Mouse (Mus musculus) effector memory CD4-positive, alpha-beta T cell, adult 5 months (primary cell): ENCODE results near the gene Dnajb13. TPM values are rescaled to one million over a fixed set of nuclear protein-coding genes. Genes with fewer than 3 reads are reported as not detected.

Source experiments
- polyA plus RNA-seq: library from polyadenylated mRNA; unstranded; fragments of 100-300 nt; shearing (Covaris generic); gene quantifications from one replicate; pipeline ENCODE4 v1.2.1, GENCODE M21; 2017

Dnajb13 gene
- 7.3 TPM for polyA plus RNA-seq

DNA sequence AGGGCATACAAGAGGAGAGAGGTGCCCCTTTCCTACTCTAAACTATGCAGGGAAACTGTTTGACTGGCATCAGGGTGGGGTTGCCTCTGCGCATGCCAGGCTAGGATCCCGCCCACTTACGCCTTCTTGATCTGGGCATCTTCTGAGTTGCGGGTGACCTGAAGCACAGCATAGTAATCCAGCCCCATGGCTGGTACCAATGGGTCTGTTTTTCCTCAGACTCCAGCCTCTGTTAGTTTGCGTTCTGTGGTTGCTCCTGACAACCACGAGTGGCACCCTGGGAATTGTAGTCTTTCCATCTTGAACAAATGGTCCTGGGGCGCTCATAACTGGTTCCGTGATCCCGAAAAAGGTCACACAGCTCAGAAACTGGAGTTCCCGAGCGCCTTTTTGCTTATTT, at the start of gene Dnajb13:
Gene Dnajb13 (minus strand): TSS at position 388 of the 400 bp plus-strand sequence.

GRCm38 (mm10) chr7:100536804-100537518, 22.2 kb upstream of the Dnajb13 start, which contains the start of gene Coa4:
TSS of gene Coa4 (plus strand) at chr7:100537071.

GRCm38 (mm10) chr7:100493117-100493483, 21.7 kb downstream of the Dnajb13 start, which contains the start of gene Ucp2:
TSS of gene Ucp2 (plus strand) at chr7:100493337.

DNA sequence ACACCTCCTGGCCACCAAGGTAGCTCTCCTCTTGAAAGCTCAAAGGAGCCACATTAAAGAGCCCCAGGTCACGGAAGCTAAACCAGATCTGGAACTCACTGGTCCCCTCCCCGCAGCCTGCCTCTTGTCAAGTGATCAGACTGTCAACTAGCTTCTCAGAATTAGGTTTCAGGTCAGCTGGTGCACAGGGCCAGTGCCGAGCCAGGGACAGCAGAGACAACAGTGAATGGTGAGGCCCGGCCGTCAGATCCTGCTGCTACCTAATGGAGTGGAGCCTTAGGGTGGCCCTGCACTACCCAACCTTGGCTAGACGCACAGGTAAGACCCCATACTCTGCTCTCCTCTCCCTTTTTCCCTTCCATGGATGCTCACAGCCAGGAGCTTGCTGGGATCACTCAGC, 42.0 kb downstream of the Dnajb13 start, which contains the start of gene Ucp3:
Gene Ucp3 (plus strand): TSS at position 214 of the 400 bp plus-strand sequence.

Other genes starting within 250 kb of the Dnajb13 start
- not detected for gene P4ha3, start 229.4 kb downstream of the Dnajb13 start, polyA plus RNA-seq
- gene C2cd3, start 142.7 kb downstream of the Dnajb13 start, polyA plus RNA-seq = 42.6 TPM
- 36.0 TPM for gene Ppme1, start 142.7 kb downstream of the Dnajb13 start, polyA plus RNA-seq
- gene Ucp3, start 42.0 kb downstream of the Dnajb13 start, polyA plus RNA-seq = not detected
- gene Ucp2, start 21.6 kb downstream of the Dnajb13 start, polyA plus RNA-seq = 925 TPM
- 3.1 TPM for gene Coa4, start 22.1 kb upstream of the Dnajb13 start, polyA plus RNA-seq
- gene Rab6a, start 92.5 kb upstream of the Dnajb13 start, polyA plus RNA-seq = 68.7 TPM
- gene Mrpl48, start 93.3 kb upstream of the Dnajb13 start, polyA plus RNA-seq = 38.2 TPM
- gene Plekhb1, start 147.5 kb upstream of the Dnajb13 start, polyA plus RNA-seq = not detected
- 20.4 TPM for gene Fam168a, start 191.7 kb upstream of the Dnajb13 start, polyA plus RNA-seq